Comparison of ENCODE assay signal across 8 mouse cellular contexts in genomic region chr10:60001663-60002062, GRCm38 (mm10). TPM values are rescaled to one million over a fixed set of nuclear protein-coding genes. Genes with fewer than 3 reads are reported as not detected.
DNase-seq lines count a peak whose midpoint lies in the region; ATAC-seq and TF ChIP-seq lines count a peak whose summit lies in the region.
"Not testable (repeated sequence)": the region's sequence is repeated elsewhere in the genome, so short reads cannot be mapped to it uniquely, and the experiment has no call there.

No protein-coding gene starts in this region.

- peak overlapping the region; percentile 91 for H3K9ac ChIP-seq in MEL (ENCODE audit: control insufficient read depth, low read depth, low read length, poor library complexity, severe bottlenecking)
- H3K9ac ChIP-seq in forebrain, embryonic 11.5 days (ENCODE audit: low read length); intestine, embryonic 14.5 days (ENCODE audit: low read length); midbrain, embryonic 16.5 days (ENCODE audit: low read depth, low read length): not testable (repeated sequence)
- peak overlapping the region; percentile 85 for H3K9ac ChIP-seq in heart, embryonic 13.5 days
- H3K9ac ChIP-seq in liver, postnatal 0 days (replicated peaks), result peak overlapping the region; percentile 85

- peaks cover 17% of the 10 kb centered on the region for H3K79me2 ChIP-seq in MEL (ENCODE audit: control insufficient read depth, insufficient read depth, low read length, poor library complexity)

- TF ChIP-seq RAD21 in MEL (IDR thresholded peaks at IDR 0.05; ENCODE audit: low read depth, low read length), result not testable (repeated sequence)

- H3K4me2 ChIP-seq in forebrain, embryonic 11.5 days (ENCODE audit: low read depth, low read length, severe bottlenecking), result peak overlapping the region; percentile 85; the same call in 1 of the 2 replicates
- H3K4me2 ChIP-seq in heart, embryonic 13.5 days, result peak overlapping the region; percentile 92
- peak overlapping the region; percentile 88 for H3K4me2 ChIP-seq in intestine, embryonic 14.5 days (ENCODE audit: low read length)
- H3K4me2 ChIP-seq in liver, postnatal 0 days (ENCODE audit: low read depth, low read length), result peak overlapping the region; percentile 81
- peak overlapping the region; percentile 88 for H3K4me2 ChIP-seq in midbrain, embryonic 16.5 days (ENCODE audit: low read length)

- H3K27ac ChIP-seq in MEL (ENCODE audit: control insufficient read depth, low read depth, low read length), result peak overlapping the region; percentile 95
- H3K27ac ChIP-seq in forebrain, embryonic 11.5 days (ENCODE audit: low read depth, low read length); heart, embryonic 13.5 days (replicated peaks); intestine, embryonic 14.5 days (ENCODE audit: low read depth); midbrain, embryonic 16.5 days (ENCODE audit: low read length): not testable (repeated sequence)
- H3K27ac ChIP-seq in left cerebral cortex, adult 2 months, result 0 out of 2 replicates have a peak overlapping the region, but pooled peaks have one; percentile 19
- peak overlapping the region; percentile 99; the same call in 1 of the 2 replicates for H3K27ac ChIP-seq in liver, postnatal 0 days (ENCODE audit: low read depth)
- peak overlapping the region; percentile 52 for H3K27ac ChIP-seq in testis, adult 2 months (ENCODE audit: control insufficient read depth, insufficient read depth, low read depth, low read length)

- not testable (repeated sequence) for DNase-seq in MEL (ENCODE audit: low read depth, low spot score); forebrain, embryonic 11.5 days (ENCODE audit: low spot score); intestine, embryonic 14.5 days (ENCODE audit: low spot score); left cerebral cortex, adult 2 months (ENCODE audit: extremely low spot score in 1 of 2, low spot score in 2 of 2); liver, postnatal 0 days

- H3K9me3 ChIP-seq in MEL (replicated peaks; ENCODE audit: insufficient read depth, low read length); forebrain, embryonic 11.5 days (ENCODE audit: control insufficient read depth, low read length); heart, embryonic 13.5 days; intestine, embryonic 14.5 days (ENCODE audit: control insufficient read depth, low read length); liver, postnatal 0 days (ENCODE audit: low read length); midbrain, embryonic 16.5 days (replicated peaks; ENCODE audit: control insufficient read depth, low read length, poor library complexity, severe bottlenecking): not testable (repeated sequence)

- WGBS in forebrain, embryonic 11.5 days, result 90% methylated on average over 8 of the region's 8 CpGs
- WGBS in heart, embryonic 13.5 days, result 85% methylated on average over 8 of the region's 8 CpGs
- 78% methylated on average over 8 of the region's 8 CpGs for WGBS in intestine, embryonic 14.5 days
- WGBS in liver, postnatal 0 days (ENCODE audit: insufficient replicate concordance), result 72% methylated on average over 8 of the region's 8 CpGs
- 89% methylated on average over 8 of the region's 8 CpGs for WGBS in midbrain, embryonic 16.5 days

- not testable (repeated sequence) for TF ChIP-seq EP300 in MEL (IDR thresholded peaks at IDR 0.05; ENCODE audit: low read depth in 1 of 2, low read length in 2 of 2); liver, postnatal 0 days (IDR thresholded peaks at IDR 0.05; ENCODE audit: low read depth)

- ATAC-seq in forebrain, embryonic 11.5 days (replicated peaks; ENCODE audit: low FRiP score); heart, embryonic 13.5 days (ENCODE audit: extremely low read depth, insufficient number of reproducible peaks, low FRiP score, low TSS enrichment); intestine, embryonic 14.5 days (replicated peaks; ENCODE audit: low FRiP score, low TSS enrichment, low read depth); liver, postnatal 0 days; midbrain, embryonic 16.5 days: not testable (repeated sequence)

- intact Hi-C loops in left cerebral cortex, adult 2 months (cut with DNase I), result loop anchor here (1.0 to 2.0 kb wide), 4 partner anchors 50 to 243 kb away; partner anchors contain the start of genes Ddit4 and Spock2

- not testable (repeated sequence) for H3K27me3 ChIP-seq in MEL (ENCODE audit: control insufficient read depth in 1 of 2, insufficient read depth in 2 of 2, low read length in 2 of 2); forebrain, embryonic 11.5 days (ENCODE audit: control insufficient read depth, insufficient read depth, low read length); heart, embryonic 13.5 days (replicated peaks); intestine, embryonic 14.5 days (replicated peaks; ENCODE audit: control insufficient read depth, insufficient read depth, low read length); liver, postnatal 0 days (ENCODE audit: insufficient read depth, low read length); midbrain, embryonic 16.5 days (ENCODE audit: control insufficient read depth, insufficient read depth, low read depth, low read length); testis, adult 2 months (ENCODE audit: control insufficient read depth, insufficient read depth, low read length)

- H3K36me3 ChIP-seq in MEL (ENCODE audit: control insufficient read depth in 1 of 2, insufficient read depth in 2 of 2, low read length in 2 of 2), result peaks cover 0 to 32% of the 10 kb centered on the region in 2 experiments; a peak in 2 of 4 replicates
- H3K36me3 ChIP-seq in forebrain, embryonic 11.5 days (ENCODE audit: control insufficient read depth, insufficient read depth, low read length); intestine, embryonic 14.5 days (ENCODE audit: control insufficient read depth, insufficient read depth, low read length); liver, postnatal 0 days (replicated peaks; ENCODE audit: insufficient read depth, low read length); midbrain, embryonic 16.5 days (ENCODE audit: control insufficient read depth, insufficient read depth, low read length); testis, adult 2 months (ENCODE audit: control insufficient read depth, insufficient read depth, low read length): not testable (repeated sequence)
- H3K36me3 ChIP-seq in heart, embryonic 13.5 days, result peaks cover 26% of the 10 kb centered on the region

- H3K4me3 ChIP-seq in MEL (ENCODE audit: control insufficient read depth in 1 of 2, insufficient read depth in 1 of 2, low read depth in 2 of 2, low read length in 2 of 2), result peak overlapping the region; percentile 76 to 90
- peak overlapping the region; percentile 69 for H3K4me3 ChIP-seq in forebrain, embryonic 11.5 days (ENCODE audit: low read depth, low read length)
- peak overlapping the region; percentile 60 for H3K4me3 ChIP-seq in heart, embryonic 13.5 days
- H3K4me3 ChIP-seq in intestine, embryonic 14.5 days (ENCODE audit: low read depth, low read length), result peak overlapping the region; percentile 62; the same call in 1 of the 2 replicates
- H3K4me3 ChIP-seq in left cerebral cortex, adult 2 months, result peak overlapping the region; percentile 81
- H3K4me3 ChIP-seq in liver, postnatal 0 days (ENCODE audit: low read depth, low read length), result peak overlapping the region; percentile 67
- peak overlapping the region; percentile 52 for H3K4me3 ChIP-seq in midbrain, embryonic 16.5 days (ENCODE audit: low read depth, low read length)
- peak overlapping the region; percentile 85 for H3K4me3 ChIP-seq in testis, adult 2 months (ENCODE audit: control insufficient read depth, low read depth, low read length)

- TF ChIP-seq CTCF in MEL (IDR thresholded peaks at IDR 0.05 in 2 of 3, conservative IDR thresholded peaks at IDR 0.05 in 1 of 3; ENCODE audit: control insufficient read depth in 1 of 3, insufficient read depth in 1 of 3, low read depth in 2 of 3, low read length in 3 of 3, poor library complexity in 1 of 3, severe bottlenecking in 1 of 3); left cerebral cortex, adult 2 months (IDR thresholded peaks at IDR 0.05); liver, postnatal 0 days (IDR thresholded peaks at IDR 0.05; ENCODE audit: low read depth); testis, adult 2 months (IDR thresholded peaks at IDR 0.05; ENCODE audit: control insufficient read depth, insufficient read depth, insufficient replicate concordance, low read depth, low read length): not testable (repeated sequence)

- TF ChIP-seq POLR2A in MEL (IDR thresholded peaks at IDR 0.05; ENCODE audit: control insufficient read depth in 1 of 2, insufficient read depth in 1 of 2, low read depth in 1 of 2, low read length in 2 of 2, poor library complexity in 1 of 2); testis, adult 2 months (IDR thresholded peaks at IDR 0.05; ENCODE audit: control insufficient read depth, low read depth, low read length): not testable (repeated sequence)

- peaks cover 7 to 17% of the 10 kb centered on the region in 2 experiments for H3K4me1 ChIP-seq in MEL (ENCODE audit: control insufficient read depth in 1 of 2, insufficient read depth in 2 of 2, low read length in 2 of 2)
- H3K4me1 ChIP-seq in forebrain, embryonic 11.5 days (replicated peaks; ENCODE audit: control insufficient read depth, insufficient read depth, low read length); liver, postnatal 0 days (ENCODE audit: insufficient read depth); testis, adult 2 months (ENCODE audit: control insufficient read depth, insufficient read depth, low read length): not testable (repeated sequence)
- H3K4me1 ChIP-seq in heart, embryonic 13.5 days, result peaks cover 26% of the 10 kb centered on the region
- peaks cover 15% of the 10 kb centered on the region for H3K4me1 ChIP-seq in intestine, embryonic 14.5 days (replicated peaks; ENCODE audit: control insufficient read depth, insufficient read depth, low read length)
- H3K4me1 ChIP-seq in midbrain, embryonic 16.5 days (ENCODE audit: control insufficient read depth, insufficient read depth, low read length), result peaks cover 16% of the 10 kb centered on the region; the same call in 1 of the 2 replicates

RNA-seq across cellular contexts. Expression of gene Ascc1, which starts 0.9 kb away (rescaled TPM):
- 17.0 and 17.1 TPM in 2 replicates for total RNA-seq in MEL (2012; rRNA removed)
- 10 to 100 TPM in 1 of 2 experiments, not detected in 1; 37.9 TPM for polyA plus RNA-seq in MEL (2012; ENCODE audit: insufficient read depth in 1 of 2, insufficient read length in 2 of 2, low read depth in 1 of 2, low replicate concordance in 2 of 2, missing spikeins in 1 of 2)
- 35.8 and 38.4 TPM in 2 replicates for polyA plus RNA-seq in forebrain, embryonic 11.5 days (2014; fragmentation: Nextera tagmentation; extraction: Ambion mirVana)
- 33.8 and 37.9 TPM in 2 replicates for polyA plus RNA-seq in heart, embryonic 13.5 days (2015; fragmentation: Nextera tagmentation; extraction: Ambion mirVana)
- 48.2 and 48.7 TPM in 2 replicates for polyA plus RNA-seq in intestine, embryonic 14.5 days (2014; fragmentation: Nextera tagmentation; extraction: Ambion mirVana)
- total RNA-seq in left cerebral cortex, adult 2 months (2021), result 10 to 100 TPM; 13.2 to 15.1 TPM
- polyA plus RNA-seq in liver, postnatal 0 days (2015; fragmentation: Nextera tagmentation; extraction: Ambion mirVana), result 14.1 and 14.7 TPM in 2 replicates
- 54.0 and 54.5 TPM in 2 replicates for polyA plus RNA-seq in midbrain, embryonic 16.5 days (2015; fragmentation: Nextera tagmentation; extraction: Ambion mirVana)
- 97.0 and 99.2 TPM in 2 replicates for polyA plus RNA-seq in testis, adult 2 months (2012; rRNA removed)

RNA-seq across cellular contexts. Expression of gene Anapc16, which starts 1.3 kb away (rescaled TPM):
- 61.5 and 73.0 TPM in 2 replicates for total RNA-seq in MEL (2012; rRNA removed)
- polyA plus RNA-seq in MEL (2012; ENCODE audit: insufficient read depth in 1 of 2, insufficient read length in 2 of 2, low read depth in 1 of 2, low replicate concordance in 2 of 2, missing spikeins in 1 of 2), result 10 to 100 TPM in 1 of 2 experiments, not detected in 1; 53.7 TPM
- 94.6 and 99.4 TPM in 2 replicates for polyA plus RNA-seq in forebrain, embryonic 11.5 days (2014; fragmentation: Nextera tagmentation; extraction: Ambion mirVana)
- polyA plus RNA-seq in heart, embryonic 13.5 days (2015; fragmentation: Nextera tagmentation; extraction: Ambion mirVana), result 84.7 and 93.3 TPM in 2 replicates
- polyA plus RNA-seq in intestine, embryonic 14.5 days (2014; fragmentation: Nextera tagmentation; extraction: Ambion mirVana), result 107 and 117 TPM in 2 replicates
- total RNA-seq in left cerebral cortex, adult 2 months (2021), result 10 to 100 TPM; 61.5 to 68.6 TPM
- 37.3 and 37.7 TPM in 2 replicates for polyA plus RNA-seq in liver, postnatal 0 days (2015; fragmentation: Nextera tagmentation; extraction: Ambion mirVana)
- 98.9 and 104 TPM in 2 replicates for polyA plus RNA-seq in midbrain, embryonic 16.5 days (2015; fragmentation: Nextera tagmentation; extraction: Ambion mirVana)
- 41.3 and 42.5 TPM in 2 replicates for polyA plus RNA-seq in testis, adult 2 months (2012; rRNA removed)

RNA-seq across cellular contexts. Expression of gene Ddit4, which starts 50.0 kb away (rescaled TPM):
- total RNA-seq in MEL (2012; rRNA removed), result 2.6 and 40.6 TPM in 2 replicates
- polyA plus RNA-seq in MEL (2012; ENCODE audit: insufficient read depth in 1 of 2, insufficient read length in 2 of 2, low read depth in 1 of 2, low replicate concordance in 2 of 2, missing spikeins in 1 of 2), result 10 to 100 TPM in 1 of 2 experiments, not detected in 1; 11.6 TPM
- polyA plus RNA-seq in forebrain, embryonic 11.5 days (2014; fragmentation: Nextera tagmentation; extraction: Ambion mirVana), result 7.4 and 9.5 TPM in 2 replicates
- 19.7 and 24.5 TPM in 2 replicates for polyA plus RNA-seq in heart, embryonic 13.5 days (2015; fragmentation: Nextera tagmentation; extraction: Ambion mirVana)
- 2.0 and 3.0 TPM in 2 replicates for polyA plus RNA-seq in intestine, embryonic 14.5 days (2014; fragmentation: Nextera tagmentation; extraction: Ambion mirVana)
- 10 to 100 TPM; 46.9 to 71.1 TPM for total RNA-seq in left cerebral cortex, adult 2 months (2021)
- 3.6 and 5.2 TPM in 2 replicates for polyA plus RNA-seq in liver, postnatal 0 days (2015; fragmentation: Nextera tagmentation; extraction: Ambion mirVana)
- 52.7 and 66.3 TPM in 2 replicates for polyA plus RNA-seq in midbrain, embryonic 16.5 days (2015; fragmentation: Nextera tagmentation; extraction: Ambion mirVana)
- 19.9 and 23.0 TPM in 2 replicates for polyA plus RNA-seq in testis, adult 2 months (2012; rRNA removed)
